Comparison of ENCODE assay signal across 10 mouse cellular contexts in genomic region chr10:34198061-34198460, GRCm38 (mm10). TPM values are rescaled to one million over a fixed set of nuclear protein-coding genes. Genes with fewer than 3 reads are reported as not detected.
DNase-seq lines count a peak whose midpoint lies in the region; ATAC-seq lines count a peak whose summit lies in the region.
"Had no signal": no experiment of that assay in that cellular context is flagged by ENCODE, and none has a peak within 500 bp of the region (broad histone marks: within the 10 kb centered on the region; RNA-seq: fewer than 3 reads in every experiment).

No protein-coding gene starts in this region.

- no peak overlapping the region for H3K9ac ChIP-seq in forebrain, embryonic 12.5 days
- H3K9ac ChIP-seq: forebrain, embryonic 15.5 days had no signal

- H3K27ac ChIP-seq in forebrain, embryonic 12.5 days = no peak overlapping the region
- H3K27ac ChIP-seq: forebrain, embryonic 15.5 days had no signal

- H3K9me3 ChIP-seq in forebrain, embryonic 12.5 days = no peaks in the 10 kb centered on the region
- H3K9me3 ChIP-seq: forebrain, embryonic 15.5 days had no signal

- no peaks in the 10 kb centered on the region for H3K36me3 ChIP-seq in forebrain, embryonic 12.5 days (replicated peaks)
- H3K36me3 ChIP-seq: forebrain, embryonic 15.5 days had no signal

- no peak for ATAC-seq in forebrain, embryonic 12.5 days (ENCODE audit: low FRiP score)
- ATAC-seq: forebrain, embryonic 15.5 days had no signal

- H3K4me2 ChIP-seq in forebrain, embryonic 12.5 days = no peak overlapping the region
- H3K4me2 ChIP-seq: forebrain, embryonic 15.5 days had no signal

- peak; percentile 27 for DNase-seq in T-cell, adult 2 months (ENCODE audit: low spot score)
- peak; percentile 42 for DNase-seq in heart, adult 8-10 months (ENCODE audit: low spot score)
- DNase-seq in kidney, adult 9 months = peak; percentile 54
- DNase-seq in lung, postnatal 10 days = peak; percentile 22
- no peak for DNase-seq in layer of hippocampus, adult 11-12 months (ENCODE audit: low spot score)
- DNase-seq in thymus, postnatal 10 days (ENCODE audit: low spot score in 2 of 2) = no peak
- no peak for DNase-seq in cerebellum, adult 11-12 months
- DNase-seq: cerebellum, postnatal 14 days had no signal

- H3K27me3 ChIP-seq in forebrain, embryonic 12.5 days = no peaks in the 10 kb centered on the region
- H3K27me3 ChIP-seq: forebrain, embryonic 15.5 days had no signal

- 72% methylated on average over 3 of the region's 3 CpGs for WGBS in forebrain, embryonic 12.5 days

- no peaks in the 10 kb centered on the region for H3K4me1 ChIP-seq in forebrain, embryonic 12.5 days
- H3K4me1 ChIP-seq: forebrain, embryonic 15.5 days had no signal

- no peak overlapping the region for H3K4me3 ChIP-seq in forebrain, embryonic 12.5 days (replicated peaks)
- H3K4me3 ChIP-seq: forebrain, embryonic 15.5 days had no signal

RNA-seq across cellular contexts. Expression of gene Dse, which starts 9.5 kb away (rescaled TPM):
- 1 to 10 TPM; 3.8 to 5.7 (median 4.9) TPM for total RNA-seq in heart, adult 8-10 months (2022)
- 11.2 and 13.4 TPM in 2 replicates for polyA plus RNA-seq in forebrain, embryonic 12.5 days (2016; fragmentation: Nextera tagmentation; extraction: Ambion mirVana)

Comparison
In these comparisons a context has a peak if more than half of its experiments do, and no peak if none do; other contexts are left out.
1. DNase-seq: peak in T-cell, adult 2 months (single experiment), heart, adult 8-10 months (single experiment), kidney, adult 9 months (single experiment) and lung, postnatal 10 days (single experiment); none in layer of hippocampus, adult 11-12 months (single experiment), thymus, postnatal 10 days (0 of 2) and cerebellum, adult 11-12 months (single experiment).